Mouse (Mus musculus) bone marrow macrophage, adult 2 months (primary cell): Measurements from ENCODE around the gene Nrxn1.

ENCODE experiments used
- CTCF ChIP-seq: IDR thresholded peaks from 2 replicates; pipeline ENCODE4 v1.5.1; 2012; ENCODE audit warnings: low read depth, mild to moderate bottlenecking, low read length, moderate library complexity
- POLR2A ChIP-seq: IDR thresholded peaks from 2 replicates; pipeline ENCODE4 v1.6.1; 2012; ENCODE audit warnings: mild to moderate bottlenecking, low read depth, low read length, borderline replicate concordance

- TF ChIP-seq CTCF = no peak
- no peak for TF ChIP-seq POLR2A
Measured at GRCm38 (mm10) chr17:91092421-91093041, 340 bp downstream of the Nrxn1 start.
